Mouse (Mus musculus) testis, adult 2 months (tissue): ENCODE data around the gene P3h1.

Experiments used
- CTCF ChIP-seq: fragments of 200-500 bp; IDR thresholded peaks from 2 replicates; pipeline ENCODE4 v1.5.1; 2012; ENCODE audit warnings: low read depth, mild to moderate bottlenecking, inconsistent platforms, low read length, moderate library complexity; ENCODE audit not compliant: control insufficient read depth, insufficient read depth, insufficient replicate concordance
- POLR2A ChIP-seq: fragments of 200-500 bp; IDR thresholded peaks from 2 replicates; pipeline ENCODE4 v1.6.1; 2012; ENCODE audit warnings: low read depth, mild to moderate bottlenecking, inconsistent platforms, low read length, moderate library complexity; ENCODE audit not compliant: control insufficient read depth

GRCm38 (mm10) chr4:119198105-119198504 is 34.6 kb upstream of the P3h1 start:
- TF ChIP-seq CTCF = no peak
- no peak for TF ChIP-seq POLR2A
